Mouse (Mus musculus) spleen, postnatal 10 days (tissue): ENCODE measurements around the gene Sptan1.

Experiments
- DNase-seq, 2 experiments: peaks; one replicate each; pipeline ENCODE4 v3.0.0; 2021 to 2022; ENCODE audit warnings: low spot score in 2 of 2

Gene Sptan1

DNA sequence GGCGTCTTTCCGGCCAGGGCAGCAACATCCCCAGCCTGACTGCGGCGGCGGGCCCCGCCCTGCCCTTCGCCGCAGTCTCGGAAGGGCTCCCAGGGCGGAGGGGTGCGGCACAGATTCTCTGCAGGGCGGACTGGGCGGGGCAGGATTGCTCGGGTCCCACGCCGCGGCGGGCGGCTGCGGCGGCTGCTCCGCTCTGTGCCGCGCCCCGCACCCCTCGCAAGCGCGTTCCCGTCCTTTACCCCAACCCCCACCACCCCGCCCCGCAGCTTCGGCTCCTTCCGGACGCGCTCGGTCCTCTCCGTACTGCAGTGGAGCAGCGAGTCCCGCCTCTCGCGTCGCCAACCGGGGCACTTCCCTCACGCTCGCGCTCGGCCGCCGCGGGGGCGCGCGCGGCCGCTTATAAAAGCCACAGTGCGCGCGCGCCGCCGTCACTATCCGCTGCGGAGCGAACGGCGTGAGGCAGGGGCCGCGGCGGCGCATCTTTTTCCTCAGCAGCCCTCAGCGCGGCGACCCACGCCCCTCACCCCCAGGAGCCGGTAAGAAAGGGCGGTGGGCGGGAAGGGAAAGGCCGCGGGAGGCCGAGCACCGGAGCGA is at the start of gene Sptan1:
Gene Sptan1, plus strand, starts transcription at position 311 of the 594 bp plus-strand sequence.
- peak; percentile 70 to 92 for DNase-seq

DNA sequence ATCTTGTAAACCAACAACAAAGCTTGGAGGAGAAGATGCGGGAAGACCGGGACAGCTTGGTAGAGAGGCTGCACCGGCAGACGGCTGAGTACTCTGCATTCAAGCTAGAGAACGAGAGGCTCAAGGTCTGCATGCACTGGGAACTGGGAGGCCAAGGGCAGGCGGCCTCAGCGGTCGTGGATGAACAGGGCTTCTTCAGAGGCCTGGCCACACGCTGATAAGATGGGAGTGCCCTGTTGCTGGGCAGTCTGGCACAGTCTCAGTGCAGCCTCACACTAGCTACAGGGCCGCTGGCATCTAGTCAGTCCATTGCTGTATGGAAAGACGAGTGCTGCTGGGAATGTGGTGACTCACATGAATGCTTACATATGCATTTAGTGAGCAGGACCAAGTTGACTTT is 47.7 kb upstream of the Sptan1 start:
- DNase-seq, result peak; percentile 37 to 79

DNA sequence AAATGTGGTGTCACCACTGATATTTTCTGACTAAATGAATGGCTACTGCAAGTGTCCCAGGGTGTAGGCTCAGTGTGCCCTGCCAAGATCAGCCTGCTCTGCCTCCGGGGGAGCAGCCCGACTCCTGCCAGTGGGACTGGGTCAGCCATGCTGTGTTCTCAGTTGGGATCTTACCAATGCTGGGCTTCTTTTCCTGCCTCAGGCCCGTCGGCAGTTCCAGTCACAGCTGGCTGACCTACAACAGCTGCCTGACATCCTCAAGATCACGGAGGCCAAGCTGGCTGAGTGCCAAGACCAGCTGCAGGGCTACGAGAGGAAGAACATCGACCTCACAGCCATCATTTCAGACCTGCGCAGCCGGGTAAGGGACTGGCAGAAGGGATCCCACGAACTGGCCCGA is 43.3 kb upstream of the Sptan1 start:
- DNase-seq, result peak in 1 of 2 experiments; percentile 74

DNA sequence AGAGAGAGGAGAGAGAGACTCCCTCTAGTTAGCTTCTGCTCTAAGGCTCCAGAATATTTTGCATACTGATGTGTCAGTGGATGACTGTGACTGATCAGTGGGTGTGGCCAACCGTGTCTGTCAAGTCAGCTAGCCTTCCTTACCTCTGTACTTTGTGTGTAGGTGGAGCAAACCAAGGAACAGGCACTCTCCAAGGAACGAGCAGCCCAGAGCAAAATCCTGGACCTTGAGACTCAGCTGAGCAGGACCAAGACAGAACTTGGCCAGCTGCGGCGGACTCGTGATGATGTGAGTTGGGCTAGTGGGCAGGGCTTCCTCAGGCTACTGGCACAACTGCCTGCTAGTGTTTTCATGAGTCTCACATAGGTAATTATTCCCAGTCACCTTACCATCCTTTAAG is 38.8 kb upstream of the Sptan1 start:
- no peak for DNase-seq

DNA sequence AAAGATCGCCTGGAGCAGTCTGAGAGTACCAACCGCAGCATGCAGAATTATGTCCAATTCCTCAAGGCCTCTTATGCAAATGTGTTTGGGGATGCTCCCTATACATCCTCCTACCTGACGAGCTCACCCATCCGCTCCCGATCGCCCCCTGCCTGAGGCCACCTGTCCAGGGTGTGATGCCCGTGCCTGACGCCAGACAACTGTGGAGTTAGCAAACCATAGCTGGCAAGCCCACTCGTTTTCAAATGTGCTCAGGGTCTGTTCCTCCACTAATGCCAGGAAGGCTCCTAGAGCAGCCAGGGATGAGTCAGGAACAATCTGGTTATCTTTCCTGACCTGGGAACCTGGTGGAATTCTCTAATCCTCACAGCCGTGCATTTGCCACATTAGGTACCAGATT is 34.9 kb upstream of the Sptan1 start:
- DNase-seq, result no peak

DNA sequence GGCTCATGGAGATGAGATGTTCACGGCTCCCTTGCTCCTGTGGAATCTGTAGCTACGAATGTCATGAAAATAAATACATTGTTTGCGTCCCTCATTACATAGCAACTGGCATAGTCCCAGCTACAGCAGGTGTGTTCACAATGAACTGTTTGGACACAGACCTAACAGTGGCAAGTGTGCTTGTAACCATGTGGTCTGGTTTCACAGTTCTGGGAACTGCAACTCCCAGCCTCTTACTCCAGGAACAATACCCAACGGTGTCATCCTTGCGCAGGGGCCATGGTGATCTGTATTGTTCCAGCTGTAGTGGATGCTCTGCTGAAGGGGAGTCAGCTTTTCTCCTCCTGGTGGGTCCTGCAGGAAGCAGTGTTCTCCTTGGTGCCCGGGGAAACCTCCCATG is 34.2 kb upstream of the Sptan1 start:
- DNase-seq, result no peak

DNA sequence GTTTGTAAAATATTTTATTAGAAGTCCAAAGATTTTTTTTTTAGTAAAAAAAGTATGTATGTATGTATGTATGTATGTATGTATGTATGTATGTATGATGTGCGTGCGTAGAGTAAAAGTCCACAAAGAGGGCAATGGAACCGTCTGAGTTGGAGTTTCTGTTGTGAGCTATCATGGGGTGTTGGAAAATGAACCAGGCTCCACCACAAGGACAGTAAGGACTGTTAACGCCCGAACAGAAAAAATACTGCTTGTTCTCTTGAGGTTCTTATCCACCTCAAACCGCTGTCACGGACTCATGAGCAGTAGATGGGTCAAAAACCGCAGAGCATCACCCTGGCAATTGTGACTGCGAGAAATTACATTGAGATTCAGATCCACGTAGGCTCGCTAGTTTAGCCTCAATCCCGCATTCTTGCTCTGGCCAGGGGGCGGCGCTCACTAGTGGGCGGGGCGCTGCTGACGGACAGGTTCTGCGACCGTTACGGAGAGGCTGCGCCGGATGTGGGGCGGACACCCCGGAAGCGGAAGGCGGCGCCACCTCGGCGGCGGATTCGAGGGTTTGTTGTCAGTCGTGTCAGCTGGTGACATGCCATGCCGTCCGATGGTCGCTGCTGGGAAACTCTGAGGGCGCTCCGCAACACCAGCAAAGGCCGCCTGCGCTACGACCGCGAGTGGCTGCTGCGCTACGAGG is 30.3 kb upstream of the Sptan1 start, which contains the start of gene Gle1:
Gene Gle1, plus strand, starts transcription at position 521 of the 694 bp plus-strand sequence.
- DNase-seq, result peak; percentile 97 to 98

DNA sequence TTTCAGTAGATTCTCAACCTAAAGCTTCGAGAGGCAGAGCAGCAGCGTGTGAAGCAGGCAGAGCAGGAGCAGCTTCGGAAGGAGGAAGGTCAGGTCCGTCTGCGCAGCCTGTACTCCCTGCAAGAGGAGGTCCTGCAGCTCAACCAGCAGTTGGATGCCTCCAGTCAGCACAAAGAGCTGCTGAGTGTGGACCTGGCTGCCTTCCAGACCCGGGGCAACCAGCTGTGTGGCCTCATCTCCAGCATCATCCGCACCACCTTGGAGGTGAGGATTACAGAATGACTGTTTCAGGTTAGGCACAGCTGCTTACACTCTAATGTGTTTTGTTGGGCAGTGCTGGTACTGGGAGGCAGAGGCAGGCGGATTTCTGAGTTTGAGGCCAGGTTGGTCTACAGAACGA is 25.3 kb upstream of the Sptan1 start:
- no peak for DNase-seq

DNA sequence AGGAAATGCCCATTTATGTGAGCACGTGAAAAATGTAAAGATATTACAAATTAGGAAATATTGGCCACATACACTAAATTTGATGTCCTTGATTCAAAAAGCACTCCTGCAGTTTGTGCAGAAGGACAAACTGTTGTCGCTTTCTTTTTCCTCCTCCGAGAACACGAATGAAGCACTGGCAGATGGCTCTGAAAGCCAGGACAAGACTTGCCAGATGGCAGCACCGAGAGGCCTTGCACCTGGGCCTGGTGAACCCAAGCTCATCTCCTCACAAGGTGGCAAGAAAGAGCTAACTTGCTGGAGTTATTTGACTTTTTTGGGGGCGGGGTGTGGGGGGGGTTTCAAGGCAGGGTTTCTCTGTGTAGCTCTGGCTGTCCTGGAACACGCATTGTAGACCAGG is 24.5 kb upstream of the Sptan1 start:
- no peak for DNase-seq

DNA sequence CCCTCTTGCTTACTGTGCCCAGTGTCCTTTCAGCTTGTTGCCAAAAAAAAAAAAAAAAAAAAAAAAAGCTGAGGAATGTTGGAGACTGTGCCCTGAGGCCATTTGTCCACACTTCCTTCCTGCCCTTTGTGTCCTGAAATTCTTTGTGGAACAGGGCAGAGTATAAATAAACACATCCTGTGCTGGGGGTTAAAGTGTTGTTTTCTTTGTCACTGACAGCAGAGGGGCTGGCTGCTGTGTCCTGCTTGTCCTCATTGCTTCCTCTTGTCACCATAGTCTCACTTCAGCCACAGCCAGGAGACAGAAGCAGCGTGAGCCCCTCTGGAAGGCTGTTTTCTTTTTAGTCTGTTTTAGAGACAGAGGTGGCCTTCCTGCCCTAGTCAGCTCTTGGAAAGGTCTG is 20.6 kb upstream of the Sptan1 start:
- DNase-seq, result no peak

DNA sequence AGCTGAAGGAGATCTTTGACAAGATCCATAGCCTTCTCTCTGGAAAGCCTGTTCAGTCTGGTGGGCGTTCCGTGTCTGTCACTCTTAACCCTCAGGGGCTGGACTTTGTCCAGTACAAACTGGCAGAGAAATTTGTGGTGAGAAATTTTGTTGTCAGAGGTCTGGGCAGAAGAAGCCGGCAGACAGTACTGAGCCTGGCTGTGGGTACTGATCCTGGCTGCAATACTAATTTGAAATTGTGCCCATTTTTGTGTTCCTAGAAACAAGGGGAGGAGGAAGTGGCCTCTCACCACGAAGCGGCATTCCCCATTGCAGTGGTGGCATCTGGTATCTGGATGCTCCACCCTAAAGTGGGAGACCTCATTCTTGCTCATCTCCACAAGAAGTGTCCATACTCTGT is 16.5 kb upstream of the Sptan1 start:
- no peak for DNase-seq

DNA sequence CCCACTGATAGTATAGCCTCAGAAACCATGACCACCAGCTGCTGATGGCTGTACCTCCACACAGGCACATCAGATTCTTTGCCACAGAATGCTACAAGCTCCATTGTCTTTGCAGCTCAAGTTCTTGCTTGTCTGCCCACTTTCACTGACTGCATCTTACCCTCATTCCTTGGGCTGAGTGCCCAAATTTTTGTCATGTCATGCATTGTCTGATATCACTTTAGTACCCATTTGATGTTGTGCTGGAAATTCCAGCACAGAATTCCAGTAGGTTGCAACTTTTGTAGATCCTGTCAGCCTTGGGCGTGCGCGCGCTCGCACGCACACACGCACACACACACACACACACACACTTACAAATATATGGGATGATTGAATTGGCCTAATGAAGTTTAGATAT is 4.1 kb upstream of the Sptan1 start:
- DNase-seq, result no peak

DNA sequence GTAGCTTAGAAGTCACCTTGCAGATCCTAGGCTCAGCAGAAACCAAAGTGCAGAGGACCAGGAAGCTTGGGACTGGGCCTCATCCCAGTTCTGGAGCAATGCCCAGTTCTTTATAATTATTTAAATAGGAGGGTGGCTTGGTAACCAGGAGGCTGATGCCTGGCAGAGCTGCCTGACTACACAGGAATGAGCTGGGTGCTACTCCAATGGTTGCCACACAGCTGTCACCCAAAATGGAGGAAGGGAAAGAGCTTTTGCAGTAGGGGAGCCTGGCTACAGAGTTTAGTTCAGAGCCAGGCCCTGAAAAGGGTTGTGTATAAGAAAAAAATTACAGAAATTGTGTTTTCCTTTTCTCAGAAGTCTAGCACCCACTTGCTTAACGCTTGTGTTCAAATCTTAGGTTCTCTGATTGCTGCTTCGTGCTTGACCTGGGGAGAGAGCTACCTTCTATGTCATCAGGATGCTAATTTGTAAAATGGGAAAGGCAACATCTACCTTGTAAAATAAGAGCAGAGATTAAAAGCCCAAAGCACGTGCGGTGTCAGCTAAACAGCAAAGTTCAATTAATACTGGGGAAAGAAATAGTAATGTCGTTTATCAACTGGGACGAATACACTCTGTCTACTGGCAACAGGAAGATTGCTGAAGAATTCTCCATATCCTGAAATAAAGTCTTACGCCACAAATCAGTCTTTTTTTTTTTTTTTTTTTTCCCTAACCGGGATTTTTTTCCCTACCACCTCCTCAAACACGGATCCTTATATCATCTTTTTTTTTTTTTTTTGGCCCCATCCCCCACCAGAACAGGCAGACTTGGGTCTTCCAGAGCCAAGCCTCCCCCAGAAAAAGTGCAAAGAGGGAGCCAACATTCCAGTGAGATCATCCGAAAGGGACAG is 758 bp upstream of the Sptan1 start:
- peak in 1 of 2 experiments; percentile 22 for DNase-seq

DNA sequence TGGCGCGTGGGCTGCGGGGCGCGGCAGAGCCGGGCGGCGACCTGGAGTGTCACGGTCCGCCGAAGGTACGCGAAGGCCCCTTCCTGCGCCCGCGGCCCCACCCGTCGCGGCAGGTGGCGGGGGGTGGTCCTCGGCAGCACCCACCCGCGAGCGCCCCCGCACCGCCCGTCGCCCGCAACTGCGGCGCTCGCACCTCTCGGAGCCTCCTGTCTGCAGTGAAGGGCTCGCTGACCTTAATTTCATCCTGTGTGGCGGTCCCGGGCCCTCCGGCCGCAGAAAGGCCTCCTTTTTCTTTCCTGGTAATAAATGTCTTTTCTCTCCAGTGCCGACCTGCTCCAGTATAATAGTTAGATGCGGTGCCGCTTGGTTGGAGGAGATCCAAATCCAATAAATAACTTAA is 546 bp downstream of the Sptan1 start:
- DNase-seq, result peak; percentile 18 to 46

DNA sequence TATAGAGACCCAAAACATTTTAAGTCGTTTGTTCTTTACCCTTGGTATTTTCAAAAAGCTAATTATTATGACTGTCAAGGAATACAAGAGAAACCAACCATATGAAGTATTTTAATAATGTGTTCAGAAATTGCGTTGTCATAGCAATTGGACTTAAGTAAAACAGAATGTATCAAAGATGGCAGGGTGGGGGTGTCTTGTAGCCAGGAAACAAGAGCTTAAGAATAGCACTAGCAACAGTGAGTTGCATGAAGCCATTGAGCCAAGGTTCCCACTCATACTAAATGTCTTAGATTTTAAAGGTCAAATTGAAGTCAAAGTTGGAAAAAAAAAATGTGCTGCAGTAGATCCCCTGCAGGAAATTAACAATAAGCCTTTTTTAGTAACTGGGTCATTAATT is 1.5 kb downstream of the Sptan1 start:
- DNase-seq, result no peak

DNA sequence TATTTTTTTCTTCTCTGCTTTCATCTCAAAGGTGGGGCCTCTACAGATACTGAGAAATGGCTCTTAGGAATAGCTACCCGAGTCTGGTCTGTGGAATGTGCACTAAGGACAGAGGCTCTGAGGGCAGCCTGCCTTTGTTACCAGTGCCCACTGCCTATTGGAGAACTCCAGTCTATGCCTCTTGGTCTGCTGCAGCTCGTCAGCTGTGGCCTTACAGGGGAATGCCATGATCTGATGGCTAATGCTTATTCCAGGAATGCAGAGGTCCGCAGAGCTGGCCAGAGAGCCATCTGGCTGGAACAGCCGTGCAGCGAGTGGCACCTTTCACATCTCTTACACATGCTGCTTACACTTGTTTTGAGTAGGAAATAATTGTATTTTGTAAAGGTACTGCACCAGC is 2.4 kb downstream of the Sptan1 start:
- DNase-seq, result no peak

DNA sequence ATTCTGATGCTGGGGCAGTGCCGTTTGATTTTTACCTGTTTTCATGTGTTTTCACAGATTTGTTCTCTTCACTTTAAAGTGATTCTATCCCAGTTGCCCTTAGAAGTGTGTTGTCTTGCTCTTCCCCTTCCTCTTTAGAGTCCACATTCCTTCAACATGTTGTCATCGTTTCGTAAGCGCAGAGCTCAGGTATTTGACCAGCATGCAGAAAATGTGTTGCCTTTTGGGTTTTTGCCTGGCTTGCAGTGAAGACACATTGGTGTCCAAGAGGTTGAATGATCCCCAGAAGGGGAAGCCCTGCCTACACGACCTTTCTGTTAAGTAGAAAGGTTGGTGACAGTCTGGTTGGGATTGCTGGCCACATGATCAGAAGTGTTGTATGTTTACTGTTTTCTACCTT is 3.3 kb downstream of the Sptan1 start:
- DNase-seq, result no peak

DNA sequence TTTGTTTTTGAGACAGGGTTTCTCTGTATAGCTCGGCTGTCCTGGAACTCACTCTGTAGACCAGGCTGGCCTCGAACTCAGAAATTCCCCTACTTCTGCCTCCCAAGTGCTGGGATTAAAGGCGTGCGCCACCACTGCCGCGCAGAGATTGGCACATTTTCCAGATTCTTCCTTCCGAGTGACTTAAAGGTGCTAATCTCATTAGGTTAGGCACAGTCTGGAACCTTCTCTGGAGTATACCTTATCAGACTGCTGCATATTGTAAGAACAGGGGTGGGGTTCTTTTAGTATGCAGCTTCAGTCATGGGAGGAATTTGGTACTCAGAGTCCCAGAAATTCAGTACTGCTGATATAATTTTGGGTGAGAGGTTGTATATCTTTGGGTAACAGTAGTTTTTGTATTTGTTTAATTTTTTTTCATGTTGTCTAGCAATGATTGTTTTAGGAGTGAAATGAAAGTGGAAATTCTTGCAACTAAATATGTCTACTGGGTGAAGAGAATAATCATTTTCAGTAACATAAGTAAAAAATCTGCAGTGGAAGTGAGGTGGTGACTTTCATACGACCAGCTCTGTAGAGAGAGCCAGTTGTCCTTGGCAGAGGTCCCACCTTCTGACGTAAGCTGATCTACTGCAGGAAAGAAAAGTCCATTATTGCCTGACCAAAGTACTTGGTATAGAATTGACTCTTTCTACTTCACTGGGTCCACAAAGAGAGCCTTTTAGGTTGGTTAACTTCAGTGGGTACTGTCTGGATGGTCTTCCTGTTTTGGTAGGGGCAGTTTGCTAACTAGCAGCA is 6.7 kb downstream of the Sptan1 start:
- peak in 1 of 2 experiments; percentile 19 for DNase-seq

DNA sequence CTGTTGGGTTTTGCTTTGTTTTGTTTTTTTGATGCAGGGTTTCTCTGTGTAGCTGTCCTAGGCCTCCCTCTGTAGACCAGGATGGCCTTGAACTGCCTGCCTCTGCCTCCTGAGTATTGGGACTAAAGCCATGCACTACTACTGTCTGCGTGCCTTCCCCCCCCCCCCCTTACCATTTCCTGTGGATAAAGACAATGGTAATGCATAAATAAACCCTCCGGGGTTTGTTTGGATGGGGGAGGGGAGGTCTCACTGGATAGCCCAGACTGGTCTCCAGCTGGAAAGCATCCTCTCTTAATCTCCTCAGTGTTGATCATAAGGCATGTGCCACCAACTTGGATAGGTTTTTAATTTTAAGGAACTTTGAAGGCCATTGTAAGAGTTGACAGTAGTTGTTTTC is 8.2 kb downstream of the Sptan1 start:
- no peak for DNase-seq

DNA sequence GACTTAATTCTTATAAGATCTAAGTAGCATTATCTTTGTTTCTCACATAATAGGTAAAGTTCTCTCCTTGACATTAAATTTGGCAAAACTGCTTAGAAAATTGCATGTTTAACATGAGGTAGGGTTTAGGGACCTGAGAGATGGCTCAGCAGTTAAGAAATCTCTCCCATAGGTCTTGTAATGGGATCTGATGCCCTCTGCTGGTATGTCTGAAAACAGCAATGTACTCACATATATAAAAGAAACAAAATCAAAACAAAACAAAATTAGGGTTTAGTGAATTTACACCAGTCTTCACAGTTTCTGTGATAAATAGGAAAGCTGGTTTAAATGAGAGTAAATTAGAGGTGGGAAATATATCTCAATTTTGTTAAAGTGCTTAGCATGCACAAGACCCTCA is 11.9 kb downstream of the Sptan1 start:
- peak in 1 of 2 experiments; percentile 63 for DNase-seq

DNA sequence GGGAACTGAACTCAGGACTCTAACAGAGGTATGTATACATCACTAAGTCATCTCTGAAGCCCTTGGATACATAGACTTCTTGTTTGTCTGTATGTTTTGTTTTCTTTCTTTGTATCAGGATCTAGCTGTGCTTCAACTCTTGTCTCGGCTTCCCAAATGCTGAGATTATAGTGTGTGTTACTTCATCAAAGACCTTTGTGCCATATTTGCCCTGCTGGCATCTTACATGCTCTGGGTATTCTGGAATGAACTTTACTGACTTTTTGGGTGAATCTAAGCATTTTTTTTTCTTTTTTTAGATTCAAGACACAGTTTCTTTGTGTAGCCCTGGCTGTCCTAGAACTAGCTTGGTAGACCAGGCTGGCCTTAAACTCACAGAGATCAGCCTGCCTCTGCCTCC is 15.3 kb downstream of the Sptan1 start:
- no peak for DNase-seq

DNA sequence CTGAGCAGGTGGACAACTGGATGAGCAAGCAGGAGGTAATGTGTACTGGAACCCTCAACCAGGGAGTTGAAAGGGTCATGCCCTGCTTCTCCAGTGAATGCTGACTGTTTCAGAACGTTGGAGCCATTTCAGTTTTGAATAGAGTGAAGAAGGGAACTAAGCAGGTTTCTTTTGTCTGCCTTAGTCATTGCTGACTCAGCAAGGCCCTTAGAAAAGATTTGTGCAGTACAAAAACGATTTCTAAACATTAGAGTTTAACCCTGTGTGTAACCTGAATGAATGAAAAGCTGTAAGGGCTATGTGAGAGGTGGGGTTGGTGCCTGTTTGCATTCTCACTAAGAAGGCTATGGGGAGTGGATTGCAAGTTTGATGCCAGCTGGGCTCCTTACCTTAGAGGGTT is 26.6 kb downstream of the Sptan1 start:
- no peak for DNase-seq
